Mouse (Mus musculus): ENCODE data around the gene Gpr152.
"Not testable (repeated sequence)": the region's sequence is repeated elsewhere in the genome, so short reads cannot be mapped to it uniquely, and the experiment has no call there.

Gene Gpr152

DNA sequence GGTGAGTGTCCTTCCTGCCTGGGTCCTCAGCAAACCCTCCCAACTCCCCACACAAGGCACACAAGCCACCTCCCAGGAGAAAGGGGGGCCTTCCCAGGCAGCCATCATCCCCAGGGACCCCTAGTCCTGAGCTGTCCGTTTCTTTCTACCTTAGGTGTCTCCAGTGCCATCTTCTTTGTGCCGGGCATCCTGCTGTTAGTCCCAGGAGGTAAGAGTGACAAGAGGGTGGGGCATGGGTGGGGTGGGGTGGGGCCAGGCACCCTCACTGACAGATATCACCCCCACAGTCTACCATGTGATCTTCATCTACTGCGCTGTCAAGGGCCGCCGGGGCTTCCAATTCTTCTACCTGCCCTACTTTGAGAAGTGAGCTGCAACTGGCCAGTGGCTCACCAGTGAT, 8.5 kb upstream of the Gpr152 start:
- DNase-seq (ENCODE audit: low read depth, low spot score): no peak

DNA sequence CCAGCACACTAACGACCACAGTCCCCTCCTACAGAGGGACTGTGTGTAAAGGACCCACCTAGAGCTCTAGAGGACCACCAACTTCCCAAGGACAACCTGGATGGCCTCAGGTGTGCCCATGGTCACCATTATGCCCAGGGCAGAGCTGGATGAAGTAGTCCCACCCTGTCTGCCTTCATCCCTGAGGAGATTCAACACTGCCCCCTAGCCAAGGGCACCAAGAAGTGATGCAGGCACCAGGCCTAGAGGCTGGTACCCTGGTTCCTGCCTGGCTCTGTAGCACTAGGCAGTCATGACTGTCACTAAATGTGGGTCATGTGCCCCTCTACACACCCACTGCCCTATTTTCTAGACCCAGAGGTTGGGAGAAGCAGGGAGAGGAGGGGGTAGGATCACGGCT, 7.8 kb upstream of the Gpr152 start:
- DNase-seq (ENCODE audit: low read depth, low spot score): no peak

DNA sequence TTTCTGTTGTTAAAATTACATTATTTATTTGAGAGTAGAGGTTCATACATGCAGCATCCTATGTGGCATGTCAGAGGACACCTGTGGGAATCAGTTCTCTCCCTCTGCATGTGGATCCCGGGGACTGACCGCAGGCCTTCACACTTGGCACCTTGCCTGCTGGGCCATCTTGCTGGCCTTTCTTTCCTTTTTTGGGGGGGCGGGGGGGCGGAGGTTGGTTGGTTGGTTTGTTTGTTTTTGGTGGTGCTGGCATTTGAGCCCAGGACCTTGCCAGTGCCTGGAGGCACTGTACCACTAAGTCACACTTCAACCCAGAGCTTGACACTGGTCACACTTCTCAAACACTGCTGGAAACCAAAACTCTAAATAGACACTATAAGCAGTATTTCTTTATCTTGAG, 5.2 kb upstream of the Gpr152 start:
- DNase-seq (ENCODE audit: low read depth, low spot score): no peak

DNA sequence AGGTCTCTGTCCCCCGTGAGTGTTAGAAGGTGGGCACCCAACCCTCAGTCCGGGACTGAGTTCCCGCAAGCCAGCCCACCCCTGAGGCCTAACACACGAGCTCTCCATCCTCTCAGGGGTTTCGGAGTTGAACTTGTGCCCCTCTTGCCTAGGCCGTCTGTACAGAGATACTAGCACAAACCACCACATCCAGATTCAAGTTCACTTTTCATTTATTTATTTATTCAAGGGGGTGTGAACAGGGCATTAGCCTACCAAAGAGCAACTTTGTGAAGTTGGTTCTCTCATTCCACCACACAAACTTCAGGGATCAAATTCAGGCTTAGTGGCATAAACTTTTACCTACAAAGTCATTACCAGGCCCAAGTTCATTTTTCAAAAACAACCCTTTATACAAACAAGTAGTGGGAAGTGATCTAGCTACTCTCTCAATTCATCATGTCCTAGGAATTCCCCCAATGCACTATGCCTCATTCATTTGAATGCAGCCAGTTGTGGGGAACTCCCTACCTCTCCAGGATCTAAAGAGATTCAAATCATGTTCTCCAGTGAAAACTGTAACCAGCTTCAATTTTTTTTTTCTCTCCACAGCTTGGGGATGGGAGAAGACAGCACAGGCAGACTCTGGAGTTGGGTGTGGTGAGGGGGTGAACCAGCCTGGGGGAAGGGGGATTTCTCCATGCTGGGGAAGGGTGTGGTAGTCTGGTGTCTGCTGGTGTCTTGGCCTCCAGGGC, 4.2 kb upstream of the Gpr152 start:
- DNase-seq (ENCODE audit: low read depth, low spot score): not testable (repeated sequence)

DNA sequence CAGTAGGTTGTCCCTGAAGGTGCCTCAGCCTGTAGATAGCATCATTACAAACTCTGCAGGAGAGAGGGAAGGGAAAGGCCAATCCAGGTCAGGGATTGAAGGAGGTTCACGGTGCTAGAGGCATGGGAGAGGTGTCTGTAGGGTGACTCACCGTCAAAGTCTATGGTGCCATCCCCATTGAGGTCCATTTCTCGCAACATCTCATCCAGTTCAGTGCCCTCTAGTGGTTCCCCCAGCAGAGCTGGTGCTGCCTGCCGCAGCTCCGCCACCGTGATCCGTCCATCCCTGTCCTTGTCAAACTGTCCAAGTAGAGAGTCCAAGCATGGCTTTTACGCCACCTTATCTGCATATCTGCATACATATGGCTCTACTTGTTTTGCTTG, 3.6 kb upstream of the Gpr152 start:
- peak; percentile 48 for DNase-seq (ENCODE audit: low read depth, low spot score)

DNA sequence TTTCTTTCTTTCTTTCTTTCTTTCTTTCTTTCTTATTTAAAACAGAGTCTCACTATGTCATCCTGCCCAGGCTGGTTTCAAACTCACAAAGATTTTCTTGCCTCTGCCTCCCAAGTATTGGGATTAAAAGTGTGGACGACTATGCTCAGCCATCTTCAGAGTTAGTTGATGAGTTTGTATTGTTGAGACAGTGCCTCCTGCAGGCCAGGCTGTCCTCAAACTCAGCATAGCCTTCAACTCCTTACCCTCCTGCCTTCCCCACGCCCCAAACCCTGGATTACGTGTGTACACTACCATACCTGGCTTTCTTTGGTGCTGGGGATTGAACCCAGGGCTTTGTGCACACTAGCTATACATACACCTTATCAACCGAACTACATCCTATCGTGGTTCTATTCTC, 3.1 kb upstream of the Gpr152 start:
- DNase-seq (ENCODE audit: low read depth, low spot score): no peak

DNA sequence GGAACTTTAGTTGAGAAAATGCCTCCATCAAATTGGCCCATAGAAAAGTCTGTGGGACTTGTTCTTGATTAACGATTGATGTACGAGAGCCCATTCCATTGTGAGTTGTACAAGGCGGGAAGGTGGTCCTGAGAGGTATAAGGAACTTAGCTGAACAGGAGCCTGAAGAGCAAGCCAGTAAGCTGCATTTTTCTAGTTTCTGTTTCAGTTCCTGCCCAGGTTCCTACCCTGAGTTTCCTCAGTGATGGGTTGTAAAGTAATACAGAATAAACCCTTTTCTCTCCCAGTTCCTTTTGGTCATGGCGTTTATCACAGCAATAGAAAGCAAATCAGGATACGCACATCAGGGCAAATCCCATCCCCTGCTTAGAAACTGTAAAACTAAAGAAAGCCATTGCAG, 1.7 kb upstream of the Gpr152 start:
- DNase-seq (ENCODE audit: low read depth, low spot score): no peak

DNA sequence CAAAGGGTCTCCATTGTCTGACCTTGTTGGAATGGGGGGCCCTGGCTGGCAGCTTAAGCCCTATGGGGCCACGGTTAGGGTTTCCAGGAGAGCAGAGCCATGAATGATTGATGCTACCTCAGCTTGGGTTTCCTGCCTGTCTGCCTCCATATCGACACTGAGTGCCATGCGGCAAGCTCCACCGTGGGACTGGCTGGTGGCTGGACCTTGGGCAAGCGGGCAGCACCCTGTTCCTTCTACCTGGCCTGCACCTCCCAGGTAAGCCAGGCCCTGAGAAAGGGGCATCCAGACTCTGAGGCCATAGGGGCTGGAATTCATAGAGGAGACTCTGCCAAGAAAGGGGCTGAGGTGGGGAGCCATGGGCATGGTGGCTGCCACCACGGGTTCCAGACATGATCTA, 560 bp downstream of the Gpr152 start:
- no peak for DNase-seq (ENCODE audit: low read depth, low spot score)

DNA sequence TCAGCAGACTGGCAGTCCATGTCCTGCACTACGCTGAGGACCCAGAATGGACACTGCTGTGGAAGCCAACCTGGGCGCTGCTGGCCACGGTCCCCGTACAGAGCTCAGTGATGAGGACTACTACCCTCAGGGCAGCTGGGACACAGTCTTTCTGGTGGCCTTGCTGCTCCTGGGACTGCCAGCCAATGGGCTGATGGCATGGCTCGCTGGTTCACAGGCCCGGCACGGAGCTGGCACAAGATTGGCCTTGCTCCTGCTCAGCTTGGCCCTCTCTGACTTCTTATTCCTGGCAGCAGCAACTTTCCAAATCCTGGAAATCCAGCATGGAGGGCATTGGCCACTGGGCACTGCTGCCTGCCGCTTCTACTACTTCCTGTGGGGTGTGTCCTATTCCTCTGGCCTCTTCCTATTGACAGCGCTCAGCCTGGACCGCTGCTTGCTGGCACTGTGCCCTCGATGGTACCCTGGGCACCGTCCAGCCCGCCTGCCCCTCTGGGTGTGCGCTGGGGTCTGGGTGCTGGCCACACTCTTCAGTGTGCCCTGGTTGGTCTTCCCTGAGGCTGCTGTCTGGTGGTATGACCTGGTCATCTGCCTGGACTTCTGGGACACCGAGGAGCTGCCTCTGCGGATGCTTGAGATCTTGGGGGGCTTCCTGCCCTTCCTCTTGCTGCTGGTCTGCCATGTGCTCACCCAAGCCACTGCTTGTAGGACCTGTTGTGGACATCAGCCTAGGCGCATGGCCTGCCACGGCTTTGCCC, 3.0 kb downstream of the Gpr152 start:
- DNase-seq (ENCODE audit: low read depth, low spot score): no peak

DNA sequence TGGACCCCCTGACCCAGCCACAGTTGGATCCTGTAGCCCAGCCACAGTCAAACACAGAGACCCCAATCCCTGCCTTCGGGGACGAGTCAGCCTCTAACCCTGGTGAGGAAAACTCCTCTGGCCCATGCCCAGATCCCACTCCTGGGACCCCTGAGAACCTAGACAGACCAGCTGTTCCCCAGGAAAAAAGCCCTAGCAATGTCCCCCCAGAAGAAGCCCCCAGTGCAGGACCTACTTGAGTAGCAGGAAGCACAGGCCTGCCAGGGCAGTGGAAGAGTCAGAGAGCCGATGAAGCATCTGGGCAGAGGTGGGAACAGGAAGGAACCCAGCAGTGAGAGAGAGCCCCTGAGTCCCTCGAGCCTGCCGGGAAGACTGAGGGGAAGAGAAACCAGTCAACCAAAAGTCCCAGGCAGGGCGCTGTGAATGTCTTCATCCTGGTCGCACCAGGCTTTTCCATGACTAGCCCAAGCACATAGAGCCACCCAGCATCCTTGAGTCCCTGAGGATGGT, 4.2 kb downstream of the Gpr152 start, which contains the start of gene Cabp4:
TSS of gene Cabp4 (minus strand) at position 275 of the 510 bp plus-strand sequence.
- DNase-seq (ENCODE audit: low read depth, low spot score): no peak

DNA sequence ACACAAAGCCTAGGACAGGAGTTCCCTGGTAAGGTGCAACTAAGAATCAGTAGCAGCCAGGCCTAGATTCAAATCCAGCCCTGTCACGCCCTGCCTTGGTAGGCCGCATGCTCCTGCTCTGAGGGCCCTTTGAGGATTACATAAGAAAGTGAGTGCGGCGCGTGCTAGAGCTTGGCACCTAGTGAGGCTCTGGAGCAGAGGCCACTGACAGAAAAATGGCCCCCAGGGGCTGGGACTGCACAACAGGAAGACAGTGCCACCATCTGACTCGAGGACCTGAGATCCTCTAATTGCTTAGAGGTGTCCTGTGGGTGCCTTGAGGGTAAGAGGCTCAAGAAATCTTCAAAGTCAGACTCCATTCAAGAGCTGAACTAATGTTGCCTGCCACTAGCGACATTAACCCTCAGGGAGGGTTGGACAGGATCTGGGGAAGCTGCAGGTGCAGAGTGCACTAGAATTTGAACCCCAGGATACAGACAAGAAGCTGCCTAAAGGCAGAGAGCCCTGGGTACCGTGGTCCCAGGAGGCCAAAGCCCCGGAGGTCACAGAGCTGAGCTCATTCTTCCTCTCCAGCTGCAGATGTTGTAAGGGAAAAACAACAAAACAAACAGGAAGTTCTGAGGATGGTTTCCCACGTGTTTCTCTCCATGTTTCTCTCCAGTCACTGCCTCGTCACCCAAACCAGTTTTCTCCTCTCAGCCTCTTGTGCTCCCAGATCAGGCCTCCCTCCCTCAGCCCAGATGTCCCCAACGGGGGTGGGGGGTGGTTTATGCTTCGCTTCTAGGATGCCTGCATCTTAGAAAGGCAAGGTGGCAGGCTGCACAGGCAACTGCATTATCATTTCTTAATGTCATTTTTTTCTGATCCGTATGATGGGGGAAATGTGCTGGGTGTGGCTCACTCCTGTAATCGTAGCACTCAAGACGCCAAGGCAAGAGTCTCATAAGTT, 5.2 kb downstream of the Gpr152 start:
- DNase-seq (ENCODE audit: low read depth, low spot score): no peak

DNA sequence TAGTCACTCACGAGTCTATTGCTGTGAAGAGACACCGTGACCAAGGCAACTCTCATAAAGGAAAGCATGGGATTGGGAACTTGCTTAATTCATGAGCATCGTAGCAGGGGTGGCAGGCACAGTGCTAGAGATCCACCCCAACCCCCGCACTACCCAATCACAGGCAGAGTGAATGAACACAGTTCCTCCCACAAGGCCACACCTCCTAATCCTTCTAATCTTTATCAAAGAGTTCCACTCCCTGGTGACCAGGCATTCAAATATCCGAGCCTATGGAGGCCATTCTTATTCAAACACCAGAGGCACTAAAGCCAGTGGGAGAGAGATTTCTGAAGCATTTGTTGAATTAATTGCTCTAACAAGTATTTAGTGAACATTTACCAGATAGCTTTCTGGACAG, 6.3 kb downstream of the Gpr152 start:
- no peak for DNase-seq (ENCODE audit: low read depth, low spot score)

DNA sequence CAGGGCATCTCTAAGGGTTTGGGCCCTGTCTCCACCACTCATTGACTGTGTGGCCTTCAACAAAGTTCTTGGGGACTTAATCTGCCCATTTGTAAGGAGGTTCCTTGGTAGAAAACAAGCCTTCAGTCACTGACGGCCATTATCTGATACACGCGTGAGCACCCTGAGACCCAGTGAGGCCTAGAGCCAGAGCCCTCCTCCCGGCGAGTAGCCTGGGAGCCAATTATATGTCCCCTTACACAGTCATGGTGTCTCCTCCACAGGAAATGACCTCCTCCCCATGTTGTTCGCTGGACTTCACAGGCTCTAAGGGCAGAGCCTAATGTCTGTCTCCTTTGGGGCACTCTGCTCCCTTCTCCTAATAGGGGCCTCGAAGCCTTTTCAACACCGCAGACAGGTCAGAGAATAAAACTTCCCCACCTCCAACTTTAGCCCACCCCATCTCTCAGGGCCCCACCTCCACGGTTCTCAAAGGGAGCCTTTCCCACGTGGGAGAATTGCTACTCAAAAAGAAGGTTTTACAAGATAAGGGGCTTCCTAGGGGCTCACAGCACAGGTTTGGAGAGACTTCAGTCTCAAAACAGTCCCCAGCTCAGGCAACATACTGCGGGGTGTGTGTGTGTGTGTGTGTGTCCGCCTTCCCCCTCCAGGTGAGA, 6.9 kb downstream of the Gpr152 start:
- DNase-seq (ENCODE audit: low read depth, low spot score): no peak

DNA sequence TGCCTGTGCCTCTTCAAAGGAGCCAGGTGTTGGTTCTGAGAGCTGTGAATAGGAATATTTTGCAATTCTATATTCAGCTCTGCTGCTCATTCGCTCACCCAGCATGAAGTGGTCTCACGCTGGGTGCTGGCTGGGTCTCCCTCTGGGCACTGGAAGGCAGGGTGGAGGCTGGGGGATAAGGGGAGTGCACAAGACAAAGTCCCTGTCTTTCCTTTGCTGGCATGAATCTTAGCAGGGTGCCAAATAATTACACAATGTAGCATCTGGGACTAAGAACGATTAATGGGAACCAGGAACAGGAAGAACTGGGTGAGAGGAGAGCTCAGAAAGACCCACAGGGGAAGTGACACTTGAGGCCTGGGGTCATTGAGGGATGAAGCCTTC, 7.4 kb downstream of the Gpr152 start:
- no peak for DNase-seq (ENCODE audit: low read depth, low spot score)

DNA sequence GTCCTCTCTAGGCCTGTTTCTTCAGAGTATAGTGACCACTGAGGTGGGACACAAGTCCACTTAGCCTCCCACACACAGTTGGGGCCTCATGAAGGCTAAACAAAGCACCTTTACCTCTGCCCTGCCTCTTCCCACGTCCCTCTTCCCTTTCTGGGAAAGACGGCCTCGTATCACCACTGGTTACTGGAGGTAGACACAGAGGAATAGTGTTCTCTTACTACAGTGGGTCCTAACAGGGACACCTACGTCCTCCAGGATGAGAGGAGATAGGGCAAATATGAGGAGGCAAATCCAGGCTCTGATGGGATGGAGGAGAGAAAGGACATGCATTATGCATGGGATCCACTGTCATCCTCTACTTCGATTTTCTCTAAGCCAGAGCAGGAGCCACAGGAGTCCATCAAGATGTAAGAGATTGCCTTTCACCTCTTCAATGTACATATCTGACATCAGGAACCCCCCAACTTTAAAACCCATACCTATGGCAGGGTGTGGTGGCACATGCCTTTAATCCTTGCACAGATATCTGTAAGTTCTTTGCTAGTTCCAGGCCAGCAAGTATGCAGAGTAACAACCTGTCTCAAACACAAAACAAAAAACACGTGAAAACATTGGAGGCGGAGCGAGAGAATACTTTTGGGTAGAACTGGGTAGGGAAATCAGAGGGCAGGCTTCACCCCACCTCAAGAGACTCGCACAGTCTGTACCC, 8.3 kb downstream of the Gpr152 start:
- no peak for DNase-seq (ENCODE audit: low read depth, low spot score)

DNA sequence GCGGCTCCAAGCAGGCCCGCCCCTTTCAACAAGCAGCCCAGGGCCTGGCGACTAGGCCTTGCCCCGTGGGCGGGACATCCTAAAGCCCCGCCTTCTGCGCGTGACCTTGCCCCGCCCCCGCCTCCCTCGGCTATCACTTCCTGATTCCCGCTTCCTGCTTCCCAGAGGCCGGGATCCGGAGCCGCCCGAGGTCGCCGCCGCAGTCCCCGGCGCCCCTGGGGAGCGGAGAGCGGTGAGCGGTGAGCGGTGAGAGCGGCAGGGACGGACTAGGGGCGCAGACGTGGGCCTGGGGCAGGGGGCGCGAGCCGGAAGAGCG, 8.9 kb downstream of the Gpr152 start, which contains the start of gene Coro1b:
TSS of gene Coro1b (plus strand) at position 129 of the 316 bp plus-strand sequence.
- peak; percentile 96 for DNase-seq (ENCODE audit: low read depth, low spot score)

DNA sequence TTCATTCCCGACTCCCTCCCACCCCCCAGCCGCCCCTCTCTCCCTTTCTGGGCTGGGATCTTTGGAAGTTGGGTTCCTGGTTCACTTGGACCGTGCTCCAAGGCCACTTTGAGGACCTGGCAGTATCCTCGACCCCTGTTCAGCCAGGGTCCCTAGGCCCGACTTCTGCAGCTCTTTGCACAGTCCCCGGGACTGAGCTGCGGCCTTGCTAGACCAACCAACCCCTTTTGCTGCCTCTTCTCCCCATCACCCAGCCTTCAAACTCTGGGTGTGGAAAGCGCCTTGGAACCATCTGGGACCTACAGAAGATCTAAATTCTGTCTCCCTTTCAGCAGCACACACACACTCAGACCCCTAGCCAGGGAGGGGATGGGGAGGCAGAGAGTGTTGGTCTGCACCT, 9.2 kb downstream of the Gpr152 start:
- DNase-seq (ENCODE audit: low read depth, low spot score): no peak

DNA sequence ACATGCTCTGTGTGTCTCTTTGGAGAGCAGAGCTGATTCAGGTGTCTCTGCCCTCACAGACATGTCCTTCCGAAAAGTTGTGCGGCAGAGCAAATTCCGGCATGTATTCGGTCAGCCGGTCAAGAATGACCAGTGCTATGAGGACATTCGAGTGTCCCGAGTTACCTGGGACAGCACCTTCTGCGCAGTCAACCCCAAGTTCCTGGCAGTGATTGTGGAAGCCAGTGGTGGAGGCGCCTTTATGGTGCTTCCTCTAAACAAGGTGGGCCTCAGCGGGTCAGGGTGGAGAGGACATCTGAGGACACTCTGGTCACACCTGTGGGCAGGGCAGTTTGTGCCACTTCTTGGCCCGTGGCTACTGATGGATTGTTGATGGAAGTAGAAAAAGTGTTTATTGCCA, 9.7 kb downstream of the Gpr152 start:
- no peak for DNase-seq (ENCODE audit: low read depth, low spot score)

DNA sequence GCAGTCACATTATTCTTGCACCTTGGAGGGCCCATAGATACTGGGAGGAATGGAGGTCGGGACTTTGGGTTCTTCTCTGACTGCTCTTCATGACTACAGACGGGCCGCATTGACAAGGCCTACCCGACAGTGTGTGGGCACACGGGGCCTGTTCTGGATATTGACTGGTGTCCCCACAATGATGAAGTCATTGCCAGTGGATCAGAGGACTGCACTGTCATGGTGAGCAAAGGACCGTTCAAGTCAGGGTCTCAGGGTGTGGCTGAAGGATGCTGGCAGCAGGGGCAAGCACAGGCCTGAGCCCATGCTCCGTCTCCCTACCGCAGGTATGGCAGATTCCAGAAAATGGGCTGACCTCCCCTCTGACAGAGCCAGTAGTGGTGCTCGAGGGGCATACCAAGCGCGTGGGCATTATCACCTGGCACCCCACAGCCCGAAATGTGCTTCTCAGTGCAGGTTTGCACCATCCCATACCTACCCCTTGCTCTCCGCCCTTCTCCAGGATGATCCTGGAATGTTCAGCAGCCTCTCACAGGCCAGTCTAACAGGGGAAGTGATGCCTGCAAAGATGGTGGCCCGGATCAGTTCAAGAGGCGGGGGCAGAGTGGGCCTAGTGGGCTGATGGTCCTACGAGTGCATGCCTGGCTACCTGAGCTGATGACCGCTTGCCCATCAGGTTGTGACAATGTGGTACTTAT, 10.3 kb downstream of the Gpr152 start:
- no peak for DNase-seq (ENCODE audit: low read depth, low spot score)

All from brain, adult 2 months (tissue).